Mouse (Mus musculus) B cell, adult 62 days (primary cell): ENCODE results near the gene Ep300. TPM values are rescaled to one million over a fixed set of nuclear protein-coding genes. Genes with fewer than 3 reads are reported as not detected.

Experiments used
- total RNA-seq: library from RNA; stranded (reverse); gene quantifications from 4 replicates; pipeline ENCODE4 v1.2.4, GENCODE M21; 2023

Gene Ep300
- 198 to 215 TPM (median 208 TPM) in 4 replicates for total RNA-seq

DNA sequence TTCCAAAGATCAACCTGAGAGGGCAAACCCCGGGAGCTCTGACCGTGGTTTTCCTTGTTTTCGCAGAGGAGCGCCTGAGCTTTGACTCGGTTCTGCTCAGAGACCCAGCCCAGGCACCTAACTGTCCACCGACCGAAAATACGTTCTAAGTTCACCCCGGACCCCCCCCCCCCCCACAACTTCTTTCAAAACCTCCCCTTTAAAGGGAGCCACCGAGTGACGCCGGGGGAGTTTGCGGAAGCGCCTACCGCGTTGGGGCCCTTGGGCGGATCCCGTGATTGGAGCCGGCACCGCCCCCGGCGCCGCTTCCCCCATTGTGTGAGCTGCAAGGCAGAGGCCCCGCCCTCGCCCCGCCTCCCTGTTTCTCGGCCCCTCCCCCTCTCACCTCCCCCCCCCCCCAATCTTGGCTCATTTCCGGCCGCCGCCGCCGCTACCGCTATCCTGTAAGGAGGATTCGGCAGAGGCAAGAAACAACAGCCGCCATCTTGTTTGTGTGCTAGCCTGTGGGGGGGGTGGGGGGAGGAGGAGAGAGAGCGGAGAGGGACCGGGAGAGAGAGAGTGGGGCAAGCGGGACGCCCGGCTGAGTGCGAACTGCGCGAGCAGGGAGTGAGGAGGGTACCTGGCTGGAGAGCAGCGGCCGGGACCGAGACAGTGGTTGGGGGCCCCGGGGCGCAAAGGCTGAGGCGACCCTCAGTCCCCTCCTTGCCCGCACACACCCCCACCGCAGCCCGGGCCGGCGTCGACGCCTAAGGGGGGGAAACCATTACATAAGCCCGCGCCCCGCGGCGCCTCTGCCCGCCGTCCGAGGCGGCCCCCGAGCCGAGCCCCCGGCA, at the start of gene Ep300:
Ep300 (plus strand) TSS at position 439 of the 833 bp plus-strand sequence.

DNA sequence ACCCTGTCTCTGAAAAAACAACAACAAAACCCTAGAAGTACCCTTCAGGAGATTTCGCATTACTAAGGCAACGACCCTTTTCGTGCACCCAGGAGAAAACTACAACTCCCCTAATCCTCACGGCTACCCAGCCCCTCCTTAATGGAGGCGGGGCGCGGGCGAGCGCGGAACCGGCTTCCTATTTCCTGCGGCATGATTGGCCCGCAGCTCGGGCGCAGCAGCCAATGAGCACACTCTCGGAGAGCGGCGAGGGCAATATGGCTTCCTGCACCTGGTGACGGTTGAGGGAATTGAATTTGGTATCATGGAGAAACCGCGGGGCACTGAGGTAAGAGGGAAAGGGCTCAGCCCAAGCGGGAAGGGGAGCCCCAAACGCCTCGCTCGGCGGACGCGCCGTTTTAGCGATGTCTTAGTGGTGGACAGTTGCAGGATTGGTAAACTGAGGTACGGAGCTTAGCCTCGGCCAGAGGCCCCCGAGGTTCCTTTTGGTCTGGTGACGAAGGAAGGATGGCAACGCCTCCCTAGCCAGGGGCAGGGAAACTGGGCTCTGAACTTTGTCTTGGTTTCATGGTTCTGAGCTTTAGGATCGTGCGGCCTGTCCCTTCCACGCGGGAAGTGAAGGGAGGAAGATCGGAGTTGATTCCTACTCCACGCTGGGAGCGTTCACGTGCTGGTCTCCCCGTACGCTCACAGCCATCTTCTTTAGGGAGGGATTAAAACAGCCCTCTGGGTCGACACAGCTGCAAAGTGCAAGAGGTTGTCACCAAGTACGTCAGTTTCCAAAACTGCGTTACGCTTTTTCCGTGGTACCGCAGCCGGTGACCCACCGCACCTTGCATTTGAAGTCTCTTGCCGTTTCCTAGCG, 78.8 kb downstream of the Ep300 start, which contains the start of gene L3mbtl2:
L3mbtl2 (plus strand) TSS at position 193 of the 865 bp plus-strand sequence.

DNA sequence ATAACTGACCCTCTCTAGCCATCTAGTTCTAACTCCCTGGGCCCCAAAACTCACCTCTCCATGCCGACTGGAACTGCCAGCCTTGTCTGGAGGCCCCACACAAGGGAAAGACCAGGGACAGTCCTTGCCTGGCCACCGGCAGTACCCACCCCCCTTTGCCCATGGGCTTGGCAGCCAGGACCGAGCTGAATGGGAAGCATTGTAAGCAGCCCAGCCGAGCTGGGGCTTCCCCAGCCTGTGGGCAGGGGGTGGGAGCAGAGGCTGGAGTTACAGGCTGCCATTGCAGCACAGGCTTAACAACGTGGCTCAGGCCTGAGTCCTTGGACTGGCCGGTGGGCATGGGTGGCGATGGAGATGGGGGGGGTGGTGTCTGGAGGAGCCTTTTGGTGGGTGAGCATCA, 112.0 kb downstream of the Ep300 start, which contains the start of gene Chadl:
Chadl (minus strand) TSS at position 113 of the 400 bp plus-strand sequence.

Other genes with a start within 250 kb of the Ep300 start
- gene Slc25a17, start 224.5 kb upstream of the Ep300 start, total RNA-seq = 31.5 to 38.9 TPM (median 36.0 TPM) in 4 replicates
- 81.2 to 102 TPM (median 87.7 TPM) in 4 replicates for gene St13, start 185.3 kb upstream of the Ep300 start, total RNA-seq
- gene Xpnpep3, start 185.2 kb upstream of the Ep300 start, total RNA-seq = 11.8 to 16.8 TPM (median 14.7 TPM) in 4 replicates
- gene Dnajb7, start 177.1 kb upstream of the Ep300 start, total RNA-seq = not detected in 4 replicates
- 78.3 to 104 TPM (median 89.1 TPM) in 4 replicates for gene Rbx1, start 119.1 kb upstream of the Ep300 start, total RNA-seq
- 40.4 to 50.6 TPM (median 43.7 TPM) in 4 replicates for gene L3mbtl2, start 78.5 kb downstream of the Ep300 start, total RNA-seq
- 0.30 to 0.33 TPM in 2 of 4 replicates, not detected in the others for gene Chadl, start 111.9 kb downstream of the Ep300 start, total RNA-seq
- gene Zc3h7b, start 159.7 kb downstream of the Ep300 start, total RNA-seq = 40.4 to 47.4 TPM (median 43.2 TPM) in 4 replicates
- 62.6 to 67.6 TPM (median 64.9 TPM) in 4 replicates for gene Rangap1, start 160.2 kb downstream of the Ep300 start, total RNA-seq
- gene Tef, start 217.1 kb downstream of the Ep300 start, total RNA-seq = 35.7 to 41.2 TPM (median 37.3 TPM) in 4 replicates